Mouse (Mus musculus) left cerebral cortex, postnatal 36 days (tissue): ENCODE measurements around the gene Atg7. TPM values are rescaled to one million over a fixed set of nuclear protein-coding genes. Genes with fewer than 3 reads are reported as not detected.

ENCODE experiments used
- DNase-seq, 2 experiments: peaks; one replicate each; pipeline ENCODE4 v3.0.0; 2021 to 2022; ENCODE audit warnings: low spot score in 2 of 2, mixed read lengths in 1 of 2
- intact Hi-C: fragments of 180-260 bp; cut with DNase I; formaldehyde crosslinking; loops from one replicate; pipeline ENCODE4 v1.15.1; 2025
- total RNA-seq, 2 experiments: library from RNA; stranded (reverse); gene quantifications; 2 replicates each; pipeline ENCODE4 v1.2.3; 2021

Gene Atg7
- total RNA-seq, 2 experiments from 2014 or later, result 24.8 to 25.3 TPM

DNA sequence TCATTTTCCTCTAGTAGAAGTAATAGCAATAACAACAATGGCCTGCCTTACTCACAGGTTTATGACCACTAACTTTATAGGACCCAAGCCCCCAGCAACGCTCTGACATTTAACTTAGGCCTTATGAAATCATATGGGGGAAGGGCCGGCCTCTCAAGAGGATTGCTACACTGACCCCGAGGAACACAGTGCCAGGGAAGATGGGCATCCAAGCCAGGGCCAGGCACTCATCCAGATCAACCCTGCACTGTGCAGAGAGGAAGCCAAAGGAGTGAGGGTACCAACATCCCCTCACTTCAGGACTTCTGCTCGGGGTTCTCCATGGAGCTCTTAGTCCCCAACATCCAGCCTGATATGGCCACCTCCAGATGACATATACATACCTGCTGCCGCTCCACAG, 220.6 kb downstream of the Atg7 start:
- DNase-seq, result no peak
- intact Hi-C loops, result no loop called here

DNA sequence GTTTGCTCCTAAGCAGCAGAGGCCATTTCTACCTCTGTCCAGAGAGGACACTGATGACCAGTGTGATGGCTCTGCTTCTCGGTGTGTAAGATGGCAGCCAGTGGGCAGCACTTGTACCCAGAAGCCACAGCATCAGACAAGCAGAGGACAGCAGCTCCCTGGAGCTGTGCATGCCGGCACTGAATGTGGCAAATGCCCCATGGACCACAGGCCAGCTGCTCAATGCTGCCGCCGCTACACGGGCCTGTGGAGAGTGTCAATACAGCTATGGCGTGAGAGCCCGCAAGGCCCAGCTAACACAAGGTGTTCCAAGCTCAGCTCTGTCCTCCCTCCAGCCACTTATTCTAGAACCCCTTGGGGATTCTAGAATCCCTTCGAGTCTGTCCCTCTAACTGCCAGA, 221.5 kb downstream of the Atg7 start:
- intact Hi-C loops, result no loop called here
- no peak for DNase-seq

GRCm38 (mm10) chr6:114866078-114866477, 223.2 kb downstream of the Atg7 start:
- DNase-seq, result no peak
- intact Hi-C loops, result no loop called here

DNA sequence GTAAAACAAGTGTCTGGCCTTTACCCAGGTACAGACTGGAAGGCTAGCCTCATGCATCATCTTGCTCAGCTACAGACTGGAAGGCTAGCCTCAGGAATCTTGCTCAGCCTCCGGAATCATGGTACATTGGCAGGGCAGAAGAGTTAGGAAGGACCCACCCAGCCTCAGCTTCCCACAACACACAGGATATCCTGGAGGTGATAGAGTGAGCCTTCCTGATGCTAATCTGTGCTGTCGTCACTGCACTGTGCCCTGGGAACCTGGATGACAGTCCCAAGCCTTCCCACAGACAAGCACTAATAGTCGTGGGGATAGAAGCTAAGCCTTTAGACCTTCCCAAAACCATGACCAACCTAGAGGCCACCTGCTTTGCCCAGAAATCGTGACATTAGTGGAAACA, 223.7 kb downstream of the Atg7 start:
- DNase-seq, result no peak
- intact Hi-C loops, result no loop called here

DNA sequence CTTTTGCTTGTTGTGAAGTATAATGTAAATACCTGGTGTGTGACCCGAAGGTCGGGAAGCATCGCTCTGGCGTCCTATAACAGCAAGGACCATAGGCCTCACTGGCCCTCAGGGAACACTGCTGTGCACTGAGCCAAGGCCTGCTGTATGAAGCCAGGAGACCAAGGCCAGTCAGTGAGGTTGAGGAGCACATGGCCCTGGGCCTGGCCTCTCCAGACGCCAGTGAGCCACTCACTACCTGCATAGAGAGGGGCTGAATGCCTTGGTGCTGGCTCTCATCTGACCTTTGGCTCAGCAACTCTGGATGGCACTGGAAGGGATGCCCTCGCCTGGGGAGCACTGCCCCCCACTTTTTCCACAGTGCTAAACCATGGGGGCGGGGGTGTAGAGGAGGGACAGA, 225.8 kb downstream of the Atg7 start:
- DNase-seq, result no peak
- intact Hi-C loops, result no loop called here

DNA sequence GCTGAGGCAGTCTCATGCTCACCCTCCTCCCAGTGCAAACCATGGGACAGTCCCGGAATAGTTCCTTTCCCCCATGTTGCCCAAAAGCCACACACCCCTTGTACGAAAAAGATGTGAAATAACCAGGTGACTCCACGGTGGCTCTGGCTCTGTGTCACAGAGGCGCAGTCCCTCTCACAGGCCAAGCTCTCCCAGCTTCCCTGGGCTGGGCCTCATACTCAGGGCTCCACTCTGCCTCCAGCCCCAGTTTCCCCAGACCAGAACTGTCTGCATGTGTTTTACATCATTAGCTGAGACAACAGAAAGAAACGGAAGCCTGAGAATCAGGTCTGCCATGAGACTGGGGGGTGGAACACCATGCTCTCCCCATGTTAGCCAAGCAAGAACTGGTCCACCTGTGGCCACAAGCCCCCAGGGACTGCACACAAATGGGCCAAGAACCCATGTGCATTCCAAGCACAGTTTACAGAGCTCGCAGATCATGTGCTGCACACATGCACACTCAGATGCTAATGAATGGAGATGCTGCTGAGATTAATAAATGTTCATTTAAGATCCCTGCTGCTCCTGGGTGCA, 226.7 kb downstream of the Atg7 start:
- intact Hi-C loops, result loop anchor here (5.0 kb wide), 1 partner anchor 147 kb away; no protein-coding TSS in a partner anchor
- no peak for DNase-seq

GRCm38 (mm10) chr6:114871010-114871660, 228.2 kb downstream of the Atg7 start:
- intact Hi-C loops, result loop anchor here (5.0 kb wide), 1 partner anchor 149 kb away; no protein-coding TSS in a partner anchor
- no peak for DNase-seq

DNA sequence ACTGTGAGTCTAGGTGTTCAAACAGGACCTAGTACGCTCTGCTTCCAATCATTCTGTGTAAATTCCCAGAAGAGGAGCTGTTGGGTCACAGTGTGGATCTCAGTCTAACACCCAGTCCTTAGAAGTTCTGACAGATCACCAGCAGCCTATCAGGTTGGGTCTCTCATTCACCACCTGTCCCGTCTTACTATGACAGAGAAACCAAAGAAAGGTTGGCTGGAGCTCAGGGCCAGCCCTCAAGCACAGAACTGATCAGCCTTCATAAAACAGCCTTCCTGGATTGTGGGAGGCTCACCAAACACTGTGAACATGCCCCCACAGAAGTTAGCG, 230.9 kb downstream of the Atg7 start:
- intact Hi-C loops, result loop anchor here (5.0 kb wide), 1 partner anchor 151 kb away; no protein-coding TSS in a partner anchor
- DNase-seq, result no peak

GRCm38 (mm10) chr6:114874138-114874928, 231.4 kb downstream of the Atg7 start:
- intact Hi-C loops, result loop anchor here (5.0 kb wide), 1 partner anchor 152 kb away; no protein-coding TSS in a partner anchor
- no peak for DNase-seq

GRCm38 (mm10) chr6:114875018-114875558, 232.2 kb downstream of the Atg7 start:
- DNase-seq, result peak; percentile 93 to 94
- intact Hi-C loops, result loop anchor here (5.0 kb wide), 1 partner anchor 42 kb away; no protein-coding TSS in a partner anchor

- no peak for DNase-seq
- intact Hi-C loops, result loop anchor here (5.0 kb wide), 1 partner anchor 41 kb away; no protein-coding TSS in a partner anchor
Measured at GRCm38 (mm10) chr6:114876033-114876432, 233.1 kb downstream of the Atg7 start.

DNA sequence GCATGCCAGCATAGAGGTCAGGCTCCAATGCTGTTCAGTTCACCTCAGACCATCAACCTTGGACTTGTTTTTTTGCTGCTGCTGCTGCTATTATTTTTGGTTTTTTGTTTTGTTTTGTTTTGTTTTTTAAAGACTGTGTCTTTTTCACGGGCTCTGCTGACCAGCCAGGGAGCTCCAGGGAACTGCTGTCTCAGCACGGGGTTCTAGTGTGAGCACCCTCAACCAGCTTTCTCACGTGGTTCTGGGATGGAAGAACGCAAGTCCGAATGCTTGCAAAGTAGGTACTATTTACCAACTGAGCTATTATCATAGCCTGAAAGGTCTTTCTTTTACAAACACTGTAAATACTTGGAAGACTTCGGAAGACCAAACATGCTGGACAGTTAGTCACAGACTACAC, 233.6 kb downstream of the Atg7 start:
- no peak for DNase-seq
- intact Hi-C loops, result loop anchor here (5.0 kb wide), 1 partner anchor 41 kb away; no protein-coding TSS in a partner anchor

GRCm38 (mm10) chr6:114878841-114879520, 236.1 kb downstream of the Atg7 start:
- no peak for DNase-seq
- intact Hi-C loops, result loop anchor here (5.0 kb wide), 1 partner anchor 38 kb away; no protein-coding TSS in a partner anchor

GRCm38 (mm10) chr6:114880798-114881197, 237.9 kb downstream of the Atg7 start:
- DNase-seq, result no peak
- intact Hi-C loops, result no loop called here

DNA sequence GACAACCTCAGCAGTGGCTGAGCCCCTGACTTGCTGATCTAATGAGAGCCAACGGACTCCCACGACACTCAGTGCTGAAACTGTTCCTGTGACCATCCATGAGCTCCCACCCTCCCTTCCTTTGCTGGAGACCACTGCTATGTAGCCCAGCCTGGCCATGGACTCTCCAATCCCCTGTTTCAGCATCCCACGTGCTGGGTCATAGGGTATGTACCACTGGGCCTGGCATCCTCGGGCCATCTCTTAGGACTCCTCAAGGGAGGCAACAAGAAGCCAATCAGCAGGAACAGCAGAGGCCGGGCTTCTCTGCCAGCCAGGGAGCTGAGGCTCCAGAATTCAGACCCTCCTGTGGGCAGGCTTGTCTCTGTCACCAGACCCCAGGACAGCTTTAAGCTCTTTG, 239.3 kb downstream of the Atg7 start:
- no peak for DNase-seq
- intact Hi-C loops, result no loop called here

GRCm38 (mm10) chr6:114882675-114883074, 239.8 kb downstream of the Atg7 start:
- intact Hi-C loops, result no loop called here
- DNase-seq, result no peak

DNA sequence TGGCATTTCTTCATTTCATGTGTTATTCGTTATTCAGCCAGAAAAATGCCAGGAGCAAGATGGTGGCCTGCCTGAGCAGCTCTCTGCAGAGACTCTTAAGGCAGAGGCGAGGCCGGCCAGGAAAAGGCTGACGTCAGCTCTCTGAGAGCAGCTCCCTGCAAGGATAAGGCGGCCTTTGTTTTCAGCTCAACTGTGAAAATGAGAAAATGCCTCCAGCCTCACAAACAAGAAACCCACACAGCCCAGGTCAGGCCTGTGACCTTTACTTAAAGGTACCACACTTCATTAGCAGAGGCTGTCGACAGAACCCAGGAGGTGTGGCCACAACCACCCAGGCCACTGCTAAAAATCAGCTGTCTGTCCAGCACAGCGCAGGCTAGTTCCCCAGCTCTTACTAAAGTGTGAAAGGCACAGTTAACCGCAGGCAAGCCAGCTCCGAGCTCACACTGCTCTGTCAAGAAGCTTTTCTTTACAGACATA, 240.4 kb downstream of the Atg7 start:
- intact Hi-C loops, result no loop called here
- DNase-seq, result peak; percentile 71 to 73

DNA sequence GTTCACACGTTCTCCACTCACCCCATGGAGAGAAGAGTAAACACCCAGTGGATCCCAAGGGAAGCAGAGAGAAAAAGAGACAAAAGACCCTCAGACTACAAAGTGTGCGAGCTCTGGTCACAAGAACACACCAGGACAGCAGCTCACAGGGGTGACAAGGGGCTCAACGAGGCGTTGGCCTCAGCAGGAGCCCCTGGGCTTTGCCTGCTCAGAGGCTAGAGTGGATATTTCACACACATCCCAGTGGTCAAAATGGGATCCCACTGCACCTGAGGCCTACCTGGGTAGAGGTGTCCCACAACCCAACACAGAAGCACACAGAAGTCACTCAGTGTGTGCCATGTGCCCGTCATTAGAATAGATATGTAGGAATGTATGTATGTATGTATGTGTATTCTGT, 242.2 kb downstream of the Atg7 start:
- intact Hi-C loops, result no loop called here
- DNase-seq, result no peak

DNA sequence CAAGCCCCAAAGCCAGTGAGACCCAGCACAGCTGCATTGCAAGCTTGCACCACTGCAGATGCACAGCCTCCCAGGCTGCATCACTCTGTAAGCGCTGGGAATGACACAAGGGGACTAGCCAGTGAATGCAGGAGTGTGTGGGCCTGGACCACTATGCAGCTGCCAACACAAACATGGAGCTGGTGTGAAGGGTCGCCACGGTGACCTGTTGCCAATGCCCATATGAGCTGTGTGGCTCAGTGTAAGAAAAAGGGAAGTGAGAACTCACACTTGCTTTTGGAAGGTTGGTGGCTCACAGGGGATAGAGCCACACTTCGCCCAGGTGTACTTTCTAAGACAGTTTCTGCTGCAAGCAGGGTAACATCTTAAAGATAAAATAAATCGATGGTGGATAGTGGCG, 243.1 kb downstream of the Atg7 start:
- intact Hi-C loops, result no loop called here
- no peak for DNase-seq
